Mouse (Mus musculus): ENCODE results near the gene 3110001I22Rik.
"Not testable (repeated sequence)": the region's sequence is repeated elsewhere in the genome, so short reads cannot be mapped to it uniquely, and the experiment has no call there.

3110001I22Rik gene

GRCm38 (mm10) chr16:13671685-13672385 lies at the start of gene 3110001I22Rik, which contains the start of gene Bfar:
TSS of gene 3110001I22Rik (plus strand) at chr16:13671929.
TSS of gene Bfar (plus strand) at chr16:13671858.
- peak; percentile 95 for DNase-seq (ENCODE audit: low read depth, low spot score)

GRCm38 (mm10) chr16:13628345-13628744 lies 43.4 kb upstream of the 3110001I22Rik start:
- DNase-seq (ENCODE audit: low read depth, low spot score), result peak; percentile 30

- DNase-seq (ENCODE audit: low read depth, low spot score), result not testable (repeated sequence)
These were observed 33.5 kb upstream of the 3110001I22Rik start for GRCm38 (mm10) chr16:13638198-13638597.

- DNase-seq (ENCODE audit: low read depth, low spot score), result no peak
These were observed 32.2 kb upstream of the 3110001I22Rik start for GRCm38 (mm10) chr16:13639508-13639907.

- no peak for DNase-seq (ENCODE audit: low read depth, low spot score)
These were observed 31.7 kb upstream of the 3110001I22Rik start for GRCm38 (mm10) chr16:13640064-13640463.

- no peak for DNase-seq (ENCODE audit: low read depth, low spot score)
These were observed 27.3 kb upstream of the 3110001I22Rik start for GRCm38 (mm10) chr16:13644474-13644873.

- DNase-seq (ENCODE audit: low read depth, low spot score), result no peak
These were observed 25.8 kb upstream of the 3110001I22Rik start for GRCm38 (mm10) chr16:13645930-13646329.

GRCm38 (mm10) chr16:13658886-13659285 lies 12.8 kb upstream of the 3110001I22Rik start:
- no peak for DNase-seq (ENCODE audit: low read depth, low spot score)

- no peak for DNase-seq (ENCODE audit: low read depth, low spot score)
These were observed 11.0 kb upstream of the 3110001I22Rik start for GRCm38 (mm10) chr16:13660736-13661135.

GRCm38 (mm10) chr16:13667878-13668343 lies 3.8 kb upstream of the 3110001I22Rik start, which contains the start of gene Parn:
TSS of gene Parn (minus strand) at chr16:13668170.
- peak; percentile 95 for DNase-seq (ENCODE audit: low read depth, low spot score)

GRCm38 (mm10) chr16:13668402-13669108 lies 3.2 kb upstream of the 3110001I22Rik start:
- no peak for DNase-seq (ENCODE audit: low read depth, low spot score)

GRCm38 (mm10) chr16:13669282-13669681 lies 2.4 kb upstream of the 3110001I22Rik start:
- DNase-seq (ENCODE audit: low read depth, low spot score), result no peak

GRCm38 (mm10) chr16:13670896-13671295 lies 833 bp upstream of the 3110001I22Rik start:
- not testable (repeated sequence) for DNase-seq (ENCODE audit: low read depth, low spot score)

GRCm38 (mm10) chr16:13672386-13672898 lies 713 bp downstream of the 3110001I22Rik start:
- DNase-seq (ENCODE audit: low read depth, low spot score), result peak; percentile 64

- DNase-seq (ENCODE audit: low read depth, low spot score), result no peak
These were observed 1.4 kb downstream of the 3110001I22Rik start for GRCm38 (mm10) chr16:13673114-13673513.

- no peak for DNase-seq (ENCODE audit: low read depth, low spot score)
These were observed 2.8 kb downstream of the 3110001I22Rik start for GRCm38 (mm10) chr16:13674511-13674910.

- no peak for DNase-seq (ENCODE audit: low read depth, low spot score)
These were observed 7.0 kb downstream of the 3110001I22Rik start for GRCm38 (mm10) chr16:13678601-13679319.

- no peak for DNase-seq (ENCODE audit: low read depth, low spot score)
These were observed 27.3 kb downstream of the 3110001I22Rik start for GRCm38 (mm10) chr16:13698998-13699397.

- DNase-seq (ENCODE audit: low read depth, low spot score), result no peak
These were observed 30.5 kb downstream of the 3110001I22Rik start for GRCm38 (mm10) chr16:13702184-13702583.

- DNase-seq (ENCODE audit: low read depth, low spot score), result no peak
These were observed 32.9 kb downstream of the 3110001I22Rik start for GRCm38 (mm10) chr16:13704676-13705075.

- no peak for DNase-seq (ENCODE audit: low read depth, low spot score)
These were observed 43.2 kb downstream of the 3110001I22Rik start for GRCm38 (mm10) chr16:13714910-13715309.
